Mouse (Mus musculus) limb, embryonic 13.5 days (tissue): ENCODE measurements around the gene Mief2. TPM values are rescaled to one million over a fixed set of nuclear protein-coding genes. Genes with fewer than 3 reads are reported as not detected.

Experiments
- ATAC-seq: fragments of 200-750 bp; cut with Nextera tagmentation; 2 replicates; pipeline ENCODE4 v1.8.0; 2017; ENCODE audit warnings: low read depth, moderate number of reproducible peaks, moderate TSS enrichment; ENCODE audit not compliant: low FRiP score
- H3K27ac ChIP-seq: fragments of 300-500 bp; sonication (generic); 2 replicates; pipeline ENCODE4 v1.5.1; 2015; ENCODE audit warnings: inconsistent platforms, mild to moderate bottlenecking, moderate library complexity
- H3K27me3 ChIP-seq: fragments of 300-500 bp; sonication (generic); 2 replicates; pipeline ENCODE4 v1.6.1; 2015; ENCODE audit warnings: mild to moderate bottlenecking, inconsistent platforms
- H3K36me3 ChIP-seq: fragments of 300-500 bp; sonication (generic); 2 replicates; pipeline ENCODE4 v1.6.1; 2015; ENCODE audit warnings: inconsistent platforms, mild to moderate bottlenecking, moderate library complexity
- H3K4me1 ChIP-seq: fragments of 300-500 bp; sonication (generic); 2 replicates; pipeline ENCODE4 v1.6.1; 2015; ENCODE audit warnings: inconsistent platforms
- H3K4me2 ChIP-seq: fragments of 300-500 bp; sonication (generic); replicated peaks from 2 replicates; pipeline ENCODE4 v1.6.1; 2015; ENCODE audit warnings: inconsistent platforms, mild to moderate bottlenecking, moderate library complexity
- H3K4me3 ChIP-seq: fragments of 300-500 bp; sonication (generic); 2 replicates; pipeline ENCODE4 v1.5.1; 2015; ENCODE audit warnings: moderate library complexity, mild to moderate bottlenecking, inconsistent platforms
- H3K9ac ChIP-seq: fragments of 300-500 bp; sonication (generic); 2 replicates; pipeline ENCODE4 v1.6.1; 2015; ENCODE audit warnings: mild to moderate bottlenecking, inconsistent platforms
- H3K9me3 ChIP-seq: fragments of 300-500 bp; sonication (generic); 2 replicates; pipeline ENCODE4 v1.6.1; 2016; ENCODE audit warnings: inconsistent platforms
- WGBS: fragments of 180-500 bp; shearing (Covaris S2); methylation state at CpG from one replicate; pipeline ENCODE4 v1.1.7; 2015; 5-methylcytosine and 5-hydroxymethylcytosine counted together
- polyA plus RNA-seq: library from polyadenylated mRNA; unstranded; fragments of >200 nt; fragmentation: Nextera tagmentation; extraction: Ambion mirVana; gene quantifications from 2 replicates; pipeline ENCODE4 v1.2.1, GENCODE M21; 2015

The Mief2 gene
- polyA plus RNA-seq, 1 experiment from 2014 or later = 19.7 TPM

DNA sequence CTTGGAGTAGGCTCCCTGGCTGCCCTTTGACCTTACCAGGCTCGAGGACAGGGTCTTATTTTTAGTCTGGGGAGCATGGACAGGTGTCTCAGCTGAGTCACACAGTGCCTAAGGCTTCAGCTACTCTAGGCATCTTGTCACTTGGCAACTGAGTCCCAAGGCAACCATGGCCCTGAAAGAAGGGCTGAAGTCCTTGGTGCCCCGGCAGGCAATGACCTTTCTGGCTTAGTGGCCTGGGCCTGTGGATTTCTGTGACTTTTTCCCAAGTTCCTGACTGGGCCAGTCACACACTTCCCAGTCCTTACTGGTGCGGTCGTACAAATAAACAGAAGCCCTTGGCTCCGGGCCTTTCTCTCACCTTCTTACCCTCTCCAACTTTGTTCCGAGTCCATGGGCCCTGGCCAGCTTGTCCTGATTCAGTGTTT lies 1.0 kb downstream of the Mief2 start:
- no peaks in the 10 kb centered on the region for H3K27me3 ChIP-seq
- H3K4me3 ChIP-seq = peak overlapping the region; percentile 80
- H3K4me1 ChIP-seq = peaks cover 25% of the 10 kb centered on the region
- peak overlapping the region; percentile 70; the same call in 1 of the 2 replicates for H3K9ac ChIP-seq
- no peaks in the 10 kb centered on the region for H3K9me3 ChIP-seq
- no peak for ATAC-seq
- peaks cover 49% of the 10 kb centered on the region for H3K36me3 ChIP-seq
- 80% methylated on average over 6 of the region's 6 CpGs for WGBS
- H3K27ac ChIP-seq = no peak overlapping the region
- peak overlapping the region; percentile 80 for H3K4me2 ChIP-seq

GRCm38 (mm10) chr11:60730169-60730568 lies 2.0 kb downstream of the Mief2 start:
- Histone ChIP-seq H3K27ac (no peak overlapping the region), H3K4me2 (no peak overlapping the region), H3K9me3 (no peaks in the 10 kb centered on the region), H3K4me3 (no peak overlapping the region), H3K9ac (no peak overlapping the region), H3K27me3 (no peaks in the 10 kb centered on the region), H3K4me1 (peaks cover 25% of the 10 kb centered on the region), H3K36me3 (peaks cover 46% of the 10 kb centered on the region)
- WGBS = 88% methylated on average over 9 of the region's 9 CpGs
- no peak for ATAC-seq

- ATAC-seq = no peak
- H3K4me1 ChIP-seq = peaks cover 20% of the 10 kb centered on the region
- 0 out of 2 replicates have a peak overlapping the region, but pooled peaks have one; percentile 8 for H3K9ac ChIP-seq
- peaks cover 49% of the 10 kb centered on the region for H3K36me3 ChIP-seq
- no peaks in the 10 kb centered on the region for H3K9me3 ChIP-seq
- no peaks in the 10 kb centered on the region for H3K27me3 ChIP-seq
- no peak overlapping the region for H3K4me2 ChIP-seq
- H3K4me3 ChIP-seq = no peak overlapping the region
- 93% methylated on average over 14 of the region's 14 CpGs for WGBS
- H3K27ac ChIP-seq = no peak overlapping the region
Observed at GRCm38 (mm10) chr11:60731251-60731650, 3.1 kb downstream of the Mief2 start.

GRCm38 (mm10) chr11:60734206-60734605 lies 6.0 kb downstream of the Mief2 start:
- Histone ChIP-seq H3K4me3 (no peak overlapping the region), H3K27me3 (no peaks in the 10 kb centered on the region), H3K4me2 (no peak overlapping the region), H3K27ac (no peak overlapping the region), H3K9me3 (no peaks in the 10 kb centered on the region), H3K9ac (no peak overlapping the region), H3K36me3 (peaks cover 62% of the 10 kb centered on the region), H3K4me1 (peaks cover 3% of the 10 kb centered on the region)
- no peak for ATAC-seq
- WGBS = 78% methylated on average over 2 of the region's 2 CpGs

- 81% methylated on average over 5 of the region's 5 CpGs for WGBS
- no peaks in the 10 kb centered on the region for H3K27me3 ChIP-seq
- H3K36me3 ChIP-seq = peaks cover 72% of the 10 kb centered on the region
- no peak overlapping the region for H3K9ac ChIP-seq
- no peak overlapping the region for H3K4me3 ChIP-seq
- no peak overlapping the region for H3K27ac ChIP-seq
- no peaks in the 10 kb centered on the region for H3K9me3 ChIP-seq
- ATAC-seq = no peak
- H3K4me2 ChIP-seq = no peak overlapping the region
- no peaks in the 10 kb centered on the region for H3K4me1 ChIP-seq
Observed at GRCm38 (mm10) chr11:60735191-60735590, 7.0 kb downstream of the Mief2 start.

GRCm38 (mm10) chr11:60736491-60736890 lies 8.3 kb downstream of the Mief2 start:
- H3K27me3 ChIP-seq = no peaks in the 10 kb centered on the region
- H3K27ac ChIP-seq = no peak overlapping the region
- H3K9ac ChIP-seq = no peak overlapping the region
- WGBS = 83% methylated on average over 3 of the region's 3 CpGs
- H3K4me1 ChIP-seq = no peaks in the 10 kb centered on the region
- H3K9me3 ChIP-seq = no peaks in the 10 kb centered on the region
- no peak overlapping the region for H3K4me2 ChIP-seq
- H3K4me3 ChIP-seq = no peak overlapping the region
- H3K36me3 ChIP-seq = peaks cover 72% of the 10 kb centered on the region
- no peak for ATAC-seq

GRCm38 (mm10) chr11:60737450-60737849 lies 9.3 kb downstream of the Mief2 start:
- Histone ChIP-seq H3K4me1 (no peaks in the 10 kb centered on the region), H3K9me3 (no peaks in the 10 kb centered on the region), H3K4me2 (no peak overlapping the region), H3K4me3 (no peak overlapping the region), H3K27ac (no peak overlapping the region), H3K9ac (no peak overlapping the region), H3K36me3 (peaks cover 72% of the 10 kb centered on the region), H3K27me3 (no peaks in the 10 kb centered on the region)
- ATAC-seq = no peak

DNA sequence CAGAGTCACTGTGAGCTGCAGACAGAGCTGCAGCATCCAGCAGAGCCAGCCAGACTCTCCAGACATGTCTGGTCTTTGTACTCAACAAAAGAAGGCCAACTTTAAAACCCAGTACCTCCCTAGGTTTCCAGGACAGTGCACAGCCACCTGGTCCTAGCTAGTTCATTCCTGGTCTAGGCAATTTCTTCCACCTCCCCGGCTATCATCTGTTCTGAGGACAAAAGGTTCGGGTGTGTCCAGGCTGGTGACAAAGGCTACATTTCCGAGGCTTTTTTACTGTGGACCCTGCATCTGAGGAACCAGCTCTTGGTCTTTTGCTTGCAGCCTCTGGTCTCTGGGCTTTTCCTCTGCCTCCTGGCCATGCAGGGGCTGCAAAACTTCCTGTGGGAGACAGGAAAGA lies 12.1 kb downstream of the Mief2 start:
- H3K36me3 ChIP-seq = peaks cover 76% of the 10 kb centered on the region
- H3K27me3 ChIP-seq = no peaks in the 10 kb centered on the region
- H3K27ac ChIP-seq = no peak overlapping the region
- WGBS = 85% methylated on average over 3 of the region's 3 CpGs
- no peak for ATAC-seq
- no peaks in the 10 kb centered on the region for H3K9me3 ChIP-seq
- no peak overlapping the region for H3K4me3 ChIP-seq
- H3K4me2 ChIP-seq = no peak overlapping the region
- H3K4me1 ChIP-seq = no peaks in the 10 kb centered on the region
- H3K9ac ChIP-seq = no peak overlapping the region

DNA sequence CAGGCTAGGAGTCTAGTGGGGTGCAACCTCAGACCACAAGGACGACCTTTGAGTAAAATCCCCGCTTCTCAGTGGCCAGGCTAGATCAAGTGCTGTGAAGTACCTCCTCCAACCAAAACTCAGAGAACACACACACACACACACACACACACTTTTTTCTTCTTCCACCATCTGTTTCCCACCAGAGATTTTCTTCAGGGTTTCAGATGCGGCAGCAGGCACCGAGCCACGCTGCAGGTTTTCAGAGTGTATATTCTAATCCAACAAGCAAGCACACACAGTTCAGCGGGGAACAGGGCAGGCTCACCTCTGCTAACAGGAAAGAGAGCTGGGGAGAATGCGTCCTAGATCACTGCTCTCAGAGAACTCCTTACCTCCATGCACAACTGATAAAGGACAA lies 27.4 kb downstream of the Mief2 start:
- H3K9ac ChIP-seq = no peak overlapping the region
- H3K36me3 ChIP-seq = peaks cover 89% of the 10 kb centered on the region
- ATAC-seq = no peak
- H3K27ac ChIP-seq = no peak overlapping the region
- no peaks in the 10 kb centered on the region for H3K9me3 ChIP-seq
- H3K4me3 ChIP-seq = no peak overlapping the region
- H3K27me3 ChIP-seq = no peaks in the 10 kb centered on the region
- H3K4me2 ChIP-seq = no peak overlapping the region
- no peaks in the 10 kb centered on the region for H3K4me1 ChIP-seq
- WGBS = 93% methylated on average over 7 of the region's 7 CpGs

GRCm38 (mm10) chr11:60761681-60762080 lies 33.5 kb downstream of the Mief2 start:
- no peak overlapping the region for H3K4me3 ChIP-seq
- H3K36me3 ChIP-seq = peaks cover 65% of the 10 kb centered on the region
- 93% methylated on average over 3 of the region's 3 CpGs for WGBS
- no peak for ATAC-seq
- H3K4me2 ChIP-seq = no peak overlapping the region
- no peak overlapping the region for H3K27ac ChIP-seq
- H3K27me3 ChIP-seq = no peaks in the 10 kb centered on the region
- no peaks in the 10 kb centered on the region for H3K4me1 ChIP-seq
- no peak overlapping the region for H3K9ac ChIP-seq
- H3K9me3 ChIP-seq = peaks cover 5% of the 10 kb centered on the region; the same call in 1 of the 2 replicates

DNA sequence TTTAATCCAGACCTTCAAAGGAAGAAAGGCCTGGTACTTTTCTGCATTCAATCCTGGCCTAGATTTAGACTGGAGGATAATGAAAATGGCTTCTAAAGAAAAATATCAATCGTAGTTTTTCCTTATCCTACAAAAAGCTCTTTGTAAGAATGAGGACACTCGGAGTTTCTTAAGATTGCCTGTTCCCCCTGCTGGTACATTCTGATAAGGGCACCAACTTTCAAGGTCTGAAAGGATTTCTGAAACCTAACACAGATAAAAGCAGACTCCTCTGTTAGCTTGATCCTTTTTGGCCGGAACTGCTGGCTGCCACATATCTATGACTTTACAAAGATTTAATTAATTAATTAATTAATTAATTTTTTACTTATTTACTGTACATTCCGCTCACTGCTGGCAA lies 38.8 kb downstream of the Mief2 start:
- Histone ChIP-seq H3K4me1 (no peaks in the 10 kb centered on the region), H3K9me3 (peaks cover 5% of the 10 kb centered on the region; the same call in 1 of the 2 replicates), H3K4me3 (no peak overlapping the region), H3K36me3 (peaks cover 21% of the 10 kb centered on the region), H3K27ac (no peak overlapping the region), H3K27me3 (no peaks in the 10 kb centered on the region), H3K9ac (no peak overlapping the region), H3K4me2 (no peak overlapping the region)
- 90% methylated on average over 4 of the region's 4 CpGs for WGBS
- ATAC-seq = no peak

DNA sequence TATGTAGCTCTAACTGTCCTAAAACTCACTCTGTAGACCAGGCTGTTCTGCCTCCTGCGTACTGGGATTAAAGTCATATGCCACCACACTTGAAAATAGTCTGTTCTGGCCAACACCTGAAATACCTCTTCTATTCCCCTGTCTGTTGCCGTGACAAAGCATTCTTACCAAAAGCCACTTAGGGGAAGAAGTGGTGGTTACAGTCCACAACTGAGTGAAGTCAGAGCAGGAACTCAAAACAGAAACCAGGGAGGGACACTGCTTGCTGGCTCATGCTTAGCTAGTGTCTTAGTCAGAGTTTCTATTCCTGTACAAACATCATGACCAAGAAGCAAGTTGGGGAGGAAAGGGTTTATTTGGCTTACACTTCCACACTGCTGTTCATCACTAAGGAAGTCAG lies 41.1 kb downstream of the Mief2 start:
- H3K9me3 ChIP-seq = peaks cover 5% of the 10 kb centered on the region; the same call in 1 of the 2 replicates
- peaks cover 7% of the 10 kb centered on the region; the same call in 1 of the 2 replicates for H3K4me1 ChIP-seq
- no peak overlapping the region for H3K9ac ChIP-seq
- 84% methylated on average over 2 of the region's 2 CpGs for WGBS
- H3K36me3 ChIP-seq = peaks cover 10% of the 10 kb centered on the region
- no peak for ATAC-seq
- H3K4me3 ChIP-seq = no peak overlapping the region
- no peak overlapping the region for H3K4me2 ChIP-seq
- H3K27me3 ChIP-seq = no peaks in the 10 kb centered on the region
- no peak overlapping the region for H3K27ac ChIP-seq

DNA sequence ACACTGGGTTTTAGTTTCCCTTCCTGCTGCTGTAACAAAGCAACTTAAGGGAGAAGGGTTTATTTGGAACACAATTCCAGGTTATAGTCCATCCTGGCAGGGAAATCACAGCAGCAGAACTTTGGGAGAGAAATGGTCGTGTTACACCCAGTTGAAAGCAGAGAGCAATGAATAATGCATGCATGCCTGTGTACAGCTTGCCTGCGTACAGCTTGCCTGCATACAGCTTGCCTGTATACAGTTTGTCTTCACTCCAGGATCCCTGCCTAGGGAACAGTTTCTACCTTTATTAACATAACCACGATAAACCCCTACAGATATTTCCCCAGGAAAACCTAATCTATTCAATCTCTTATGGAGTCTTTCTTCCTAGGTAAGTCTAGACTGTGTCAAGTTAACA lies 42.6 kb downstream of the Mief2 start:
- peaks cover 21% of the 10 kb centered on the region for H3K4me1 ChIP-seq
- 81% methylated on average over 3 of the region's 3 CpGs for WGBS
- ATAC-seq = no peak
- no peak overlapping the region for H3K4me2 ChIP-seq
- H3K9ac ChIP-seq = no peak overlapping the region
- H3K27me3 ChIP-seq = no peaks in the 10 kb centered on the region
- no peak overlapping the region for H3K27ac ChIP-seq
- no peaks in the 10 kb centered on the region for H3K9me3 ChIP-seq
- H3K4me3 ChIP-seq = no peak overlapping the region
- H3K36me3 ChIP-seq = no peaks in the 10 kb centered on the region
